Mouse (Mus musculus) heart, embryonic 13.5 days (tissue): ENCODE measurements around the gene Rrp7a. TPM values are rescaled to one million over a fixed set of nuclear protein-coding genes. Genes with fewer than 3 reads are reported as not detected.

ENCODE experiments used
- polyA plus RNA-seq: library from polyadenylated mRNA; unstranded; fragments of >200 nt; fragmentation: Nextera tagmentation; extraction: Ambion mirVana; gene quantifications from 2 replicates; pipeline ENCODE4 v1.2.1, GENCODE M21; 2015

The Rrp7a gene
- polyA plus RNA-seq, 1 experiment from 2014 or later = 41.1 TPM

Other genes with a start within 250 kb of the Rrp7a start
- gene Tcf20, start 134.9 kb downstream of the Rrp7a start, polyA plus RNA-seq = 4.6 and 4.8 TPM in 2 replicates
- 2.0 and 2.1 TPM in 2 replicates for gene Nfam1, start 89.5 kb downstream of the Rrp7a start, polyA plus RNA-seq
- 61.0 and 62.8 TPM in 2 replicates for gene Serhl, start 33.3 kb downstream of the Rrp7a start, polyA plus RNA-seq
- 73.9 and 74.2 TPM in 2 replicates for gene Poldip3, start 26.6 kb upstream of the Rrp7a start, polyA plus RNA-seq
- gene Cyb5r3, start 49.8 kb upstream of the Rrp7a start, polyA plus RNA-seq = 127 and 137 TPM in 2 replicates
- 0.42 and 0.47 TPM in 2 replicates for gene A4galt, start 129.0 kb upstream of the Rrp7a start, polyA plus RNA-seq
- gene Arfgap3, start 227.4 kb upstream of the Rrp7a start, polyA plus RNA-seq = 27.8 and 28.5 TPM in 2 replicates